Mouse (Mus musculus) liver, embryonic 13.5 days (tissue): ENCODE measurements at regions not wholly inside any gene's neighbourhood (a gene's known extent, or its start where the extent isn't known, plus 50 kb on each side); places are given as distances from the start of the nearest gene placed in this dataset.

Experiments
- ATAC-seq: fragments of 200-750 bp; cut with Nextera tagmentation; 2 replicates; pipeline ENCODE4 v1.8.0; 2017; ENCODE audit warnings: low read depth, mild to moderate bottlenecking, moderate number of reproducible peaks, moderate library complexity
- DNase-seq: peaks from one replicate; pipeline ENCODE4 v3.0.0; 2022
- H3K27ac ChIP-seq: fragments of 300-500 bp; sonication (generic); 2 replicates; pipeline ENCODE4 v1.5.1; 2015; ENCODE audit warnings: moderate library complexity, mild to moderate bottlenecking, inconsistent platforms
- H3K27me3 ChIP-seq: fragments of 300-500 bp; sonication (generic); 2 replicates; pipeline ENCODE4 v1.6.1; 2015; ENCODE audit warnings: mild to moderate bottlenecking, inconsistent platforms
- H3K36me3 ChIP-seq: fragments of 300-500 bp; sonication (generic); 2 replicates; pipeline ENCODE4 v1.6.1; 2015; ENCODE audit warnings: mild to moderate bottlenecking, inconsistent platforms
- H3K4me1 ChIP-seq: fragments of 300-500 bp; sonication (generic); replicated peaks from 2 replicates; pipeline ENCODE4 v1.6.1; 2015; ENCODE audit warnings: inconsistent platforms
- H3K4me2 ChIP-seq: fragments of 300-500 bp; sonication (generic); 2 replicates; pipeline ENCODE4 v1.6.1; 2015; ENCODE audit warnings: inconsistent platforms, mild to moderate bottlenecking, moderate library complexity
- H3K4me3 ChIP-seq: fragments of 300-500 bp; sonication (generic); replicated peaks from 2 replicates; pipeline ENCODE4 v1.5.1; 2015; ENCODE audit warnings: mild to moderate bottlenecking, inconsistent platforms
- H3K9ac ChIP-seq: fragments of 300-500 bp; sonication (generic); 2 replicates; pipeline ENCODE4 v1.6.1; 2015; ENCODE audit warnings: mild to moderate bottlenecking, inconsistent platforms
- H3K9me3 ChIP-seq: fragments of 300-500 bp; sonication (generic); replicated peaks from 2 replicates; pipeline ENCODE4 v1.6.1; 2016; ENCODE audit warnings: inconsistent platforms
- WGBS: fragments of 180-500 bp; shearing (Covaris S2); methylation state at CpG from one replicate; pipeline ENCODE4 v1.1.7; 2015; ENCODE audit not compliant: insufficient replicate concordance; 5-methylcytosine and 5-hydroxymethylcytosine counted together

- no peak for ATAC-seq
- Histone ChIP-seq H3K27ac (no peak overlapping the region), H3K4me1 (no peaks in the 10 kb centered on the region), H3K27me3 (no peaks in the 10 kb centered on the region), H3K4me3 (no peak overlapping the region), H3K9ac (no peak overlapping the region), H3K36me3 (no peaks in the 10 kb centered on the region), H3K4me2 (no peak overlapping the region), H3K9me3 (no peaks in the 10 kb centered on the region)
- no peak for DNase-seq
These were observed 62.1 kb upstream of the Pfn2 start for GRCm38 (mm10) chr3:57910020-57910419.

- no peaks in the 10 kb centered on the region for H3K9me3 ChIP-seq
- no peak overlapping the region for H3K9ac ChIP-seq
- peak overlapping the region; percentile 14; the same call in 1 of the 2 replicates for H3K4me2 ChIP-seq
- no peak overlapping the region for H3K27ac ChIP-seq
- no peak for ATAC-seq
- no peaks in the 10 kb centered on the region for H3K27me3 ChIP-seq
- no peak overlapping the region for H3K4me3 ChIP-seq
- 26% methylated on average over 16 of the region's 16 CpGs for WGBS
- no peaks in the 10 kb centered on the region for H3K36me3 ChIP-seq
- DNase-seq: no peak
- no peaks in the 10 kb centered on the region for H3K4me1 ChIP-seq
These were observed 64.1 kb upstream of the Pfn2 start for GRCm38 (mm10) chr3:57911831-57912596.

DNA sequence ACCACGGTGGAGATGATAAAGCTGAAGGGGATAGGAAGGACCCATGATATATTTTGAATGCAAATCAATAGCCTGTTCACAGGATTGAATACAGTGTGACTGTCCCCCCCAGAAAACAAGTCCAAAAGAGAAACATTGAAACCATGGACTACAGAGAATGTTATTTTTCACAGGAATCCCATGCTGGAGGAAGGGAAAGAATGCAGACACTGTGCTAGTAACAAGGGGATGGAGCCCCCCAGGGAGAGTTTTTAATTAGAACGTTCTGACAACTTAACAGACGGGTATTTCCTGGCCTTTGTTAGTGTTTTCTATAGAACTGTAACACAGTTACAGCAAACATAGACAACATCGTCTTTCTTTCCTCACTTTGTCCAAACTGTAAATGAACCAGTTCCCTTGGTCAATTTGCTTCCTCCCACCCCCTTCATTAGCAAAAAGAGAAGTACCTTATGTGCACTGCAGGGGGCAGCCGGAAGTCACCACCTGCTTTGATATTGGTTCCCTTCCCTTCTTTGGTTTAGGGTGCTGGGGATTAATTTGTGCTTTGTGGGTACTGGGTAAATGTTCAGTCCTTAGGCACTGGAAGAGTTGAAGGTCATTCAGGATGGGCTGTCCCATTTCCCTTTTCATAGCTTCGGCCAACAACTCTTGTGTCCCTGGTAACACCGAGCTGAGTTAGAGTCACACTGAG is 64.9 kb upstream of the Pfn2 start:
- Histone ChIP-seq H3K9me3 (no peaks in the 10 kb centered on the region), H3K4me3 (no peak overlapping the region), H3K36me3 (no peaks in the 10 kb centered on the region), H3K4me2 (no peak overlapping the region), H3K27ac (no peak overlapping the region), H3K27me3 (no peaks in the 10 kb centered on the region), H3K4me1 (no peaks in the 10 kb centered on the region), H3K9ac (no peak overlapping the region)
- WGBS: 42% methylated on average over 7 of the region's 7 CpGs
- DNase-seq: no peak
- ATAC-seq: no peak

DNA sequence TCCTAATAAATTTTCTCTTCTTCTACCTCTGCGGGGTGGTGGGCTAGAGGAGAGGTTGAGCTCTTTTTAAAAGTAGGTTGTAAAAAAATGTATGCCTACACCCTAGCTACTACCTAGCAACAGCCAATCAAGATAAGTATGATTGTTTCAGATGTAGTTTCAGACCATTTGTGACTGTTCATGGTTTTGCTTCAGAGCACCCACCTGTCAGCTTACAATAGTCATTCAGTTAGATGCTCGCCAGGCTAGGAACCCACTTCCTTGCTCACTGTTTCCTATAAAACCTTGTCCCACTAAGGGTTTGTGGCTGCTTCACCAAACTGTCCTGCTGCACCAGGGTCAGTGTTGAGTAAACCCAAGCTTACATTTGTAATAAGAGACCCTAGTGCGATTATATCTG is 66.8 kb upstream of the Pfn2 start:
- no peaks in the 10 kb centered on the region for H3K36me3 ChIP-seq
- H3K4me1 ChIP-seq: no peaks in the 10 kb centered on the region
- no peak overlapping the region for H3K4me3 ChIP-seq
- H3K9me3 ChIP-seq: no peaks in the 10 kb centered on the region
- H3K27me3 ChIP-seq: no peaks in the 10 kb centered on the region
- ATAC-seq (no peak), DNase-seq (no peak)
- WGBS: 69% methylated on average over 3 of the region's 3 CpGs
- H3K27ac ChIP-seq: no peak overlapping the region
- no peak overlapping the region for H3K9ac ChIP-seq
- H3K4me2 ChIP-seq: no peak overlapping the region

DNA sequence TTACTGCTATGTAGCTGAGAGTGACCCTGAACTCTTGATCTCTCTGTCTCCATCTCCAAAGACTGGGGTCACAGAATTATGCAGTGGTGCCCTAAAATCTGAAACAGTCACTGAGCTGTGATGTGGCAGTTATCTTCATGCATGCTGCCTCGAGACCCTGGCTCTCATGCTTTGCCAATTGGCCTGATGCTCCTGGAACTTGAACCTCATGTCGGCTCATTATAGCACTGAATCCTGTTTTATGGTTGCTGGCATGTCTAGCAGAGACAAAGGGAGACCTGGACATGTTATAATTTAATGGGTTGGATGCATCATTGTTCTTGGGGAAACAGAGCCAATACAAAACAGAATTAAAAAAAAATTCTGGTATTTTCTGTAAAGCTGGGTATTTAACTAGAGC is 71.0 kb upstream of the Pfn2 start:
- H3K36me3 ChIP-seq: no peaks in the 10 kb centered on the region

GRCm38 (mm10) chr3:57919390-57920089 is 71.7 kb upstream of the Pfn2 start:
- H3K27me3 ChIP-seq: no peaks in the 10 kb centered on the region
- H3K4me2 ChIP-seq: no peak overlapping the region
- no peaks in the 10 kb centered on the region for H3K9me3 ChIP-seq
- H3K4me1 ChIP-seq: no peaks in the 10 kb centered on the region
- 63% methylated on average over 5 of the region's 5 CpGs for WGBS
- no peak for DNase-seq
- no peak overlapping the region for H3K27ac ChIP-seq
- no peak for ATAC-seq
- H3K36me3 ChIP-seq: no peaks in the 10 kb centered on the region
- no peak overlapping the region for H3K4me3 ChIP-seq
- no peak overlapping the region for H3K9ac ChIP-seq

More for the DNA sequence above, 71.0 kb upstream of the Pfn2 start:
- ATAC-seq: no peak
- H3K4me2 ChIP-seq: no peak overlapping the region
- no peak overlapping the region for H3K9ac ChIP-seq
- no peak overlapping the region for H3K4me3 ChIP-seq
- H3K27ac ChIP-seq: no peak overlapping the region
- whole genome bisulfite sequencing: 49% methylated on average over 2 of the region's 2 CpGs
- no peaks in the 10 kb centered on the region for H3K9me3 ChIP-seq
- no peak for DNase-seq
- no peaks in the 10 kb centered on the region for H3K27me3 ChIP-seq
- no peaks in the 10 kb centered on the region for H3K4me1 ChIP-seq

- Histone ChIP-seq H3K9me3 (no peaks in the 10 kb centered on the region), H3K4me2 (no peak overlapping the region), H3K4me1 (no peaks in the 10 kb centered on the region), H3K9ac (no peak overlapping the region), H3K4me3 (no peak overlapping the region), H3K27me3 (no peaks in the 10 kb centered on the region), H3K36me3 (no peaks in the 10 kb centered on the region), H3K27ac (no peak overlapping the region)
- ATAC-seq: no peak
- DNase-seq: no peak
- 3% methylated on average over 1 of the region's 1 CpGs for WGBS
These were observed 72.2 kb upstream of the Pfn2 start for GRCm38 (mm10) chr3:57920090-57920432.

DNA sequence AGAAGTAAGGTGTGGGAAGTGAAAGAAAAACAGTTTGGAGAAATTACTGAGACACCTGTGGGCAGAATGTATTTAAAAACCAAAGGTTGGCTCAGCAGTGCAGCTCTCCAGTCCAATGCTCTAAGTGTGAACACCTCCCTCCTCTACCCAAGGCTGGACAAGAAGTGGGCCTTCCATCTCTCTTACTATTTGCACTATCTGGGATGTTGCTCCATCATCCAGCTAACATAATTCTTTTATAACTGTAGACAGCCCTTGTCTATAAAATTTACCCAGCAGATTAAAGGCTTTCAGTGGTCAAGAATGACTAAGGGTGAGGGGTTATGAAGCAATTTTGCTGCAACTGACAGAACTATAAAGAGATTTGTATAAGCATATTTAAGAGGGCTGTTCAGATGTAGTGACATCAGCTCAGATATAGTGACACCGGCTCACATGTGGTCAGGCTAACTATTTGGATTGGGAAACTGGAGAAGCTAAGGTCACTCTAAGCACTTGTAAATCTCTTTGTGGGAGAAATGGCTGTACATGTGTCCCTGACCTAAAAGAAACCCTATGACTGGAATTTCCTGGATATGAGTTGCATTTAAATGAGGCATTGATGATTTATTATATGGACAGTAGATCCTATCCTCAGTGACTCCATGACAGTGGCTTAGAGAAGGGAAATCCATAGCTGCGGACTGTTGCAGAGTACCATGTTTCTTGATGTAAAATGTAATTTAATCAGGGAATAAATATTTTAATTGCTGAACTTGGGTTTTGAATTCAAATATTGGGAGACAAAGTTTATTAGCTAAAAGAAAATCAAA is 73.4 kb upstream of the Pfn2 start:
- ATAC-seq (no peak), DNase-seq (no peak)
- Histone ChIP-seq H3K36me3 (no peaks in the 10 kb centered on the region), H3K4me2 (no peak overlapping the region), H3K9ac (no peak overlapping the region), H3K9me3 (no peaks in the 10 kb centered on the region), H3K4me3 (no peak overlapping the region), H3K27ac (no peak overlapping the region), H3K4me1 (no peaks in the 10 kb centered on the region), H3K27me3 (no peaks in the 10 kb centered on the region)
- 70% methylated on average over 2 of the region's 2 CpGs for WGBS

DNA sequence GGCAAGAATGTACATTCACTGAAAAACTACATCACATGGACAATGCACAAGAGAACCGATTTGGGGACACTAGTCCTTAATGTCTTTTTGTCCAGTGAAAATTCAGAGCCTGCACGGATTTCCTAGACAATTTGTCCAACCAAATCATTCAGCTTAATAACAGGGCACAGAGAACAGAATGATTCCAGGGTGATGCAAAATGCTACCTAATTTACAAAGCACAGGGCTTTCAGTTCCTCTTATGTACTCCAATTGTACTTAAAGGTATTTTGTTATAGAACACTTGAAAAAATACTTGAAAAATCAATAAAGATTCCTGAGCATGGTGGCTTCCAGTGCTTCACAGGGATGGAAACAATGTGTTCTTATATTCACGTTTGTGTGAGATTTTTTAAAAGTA is 75.2 kb upstream of the Pfn2 start:
- H3K4me2 ChIP-seq: no peak overlapping the region
- no peaks in the 10 kb centered on the region for H3K4me1 ChIP-seq
- no peaks in the 10 kb centered on the region for H3K9me3 ChIP-seq
- no peaks in the 10 kb centered on the region for H3K36me3 ChIP-seq
- 46% methylated on average over 3 of the region's 3 CpGs for WGBS
- H3K4me3 ChIP-seq: no peak overlapping the region
- ATAC-seq (no peak), DNase-seq (no peak)
- H3K27ac ChIP-seq: no peak overlapping the region
- H3K9ac ChIP-seq: no peak overlapping the region
- no peaks in the 10 kb centered on the region for H3K27me3 ChIP-seq

DNA sequence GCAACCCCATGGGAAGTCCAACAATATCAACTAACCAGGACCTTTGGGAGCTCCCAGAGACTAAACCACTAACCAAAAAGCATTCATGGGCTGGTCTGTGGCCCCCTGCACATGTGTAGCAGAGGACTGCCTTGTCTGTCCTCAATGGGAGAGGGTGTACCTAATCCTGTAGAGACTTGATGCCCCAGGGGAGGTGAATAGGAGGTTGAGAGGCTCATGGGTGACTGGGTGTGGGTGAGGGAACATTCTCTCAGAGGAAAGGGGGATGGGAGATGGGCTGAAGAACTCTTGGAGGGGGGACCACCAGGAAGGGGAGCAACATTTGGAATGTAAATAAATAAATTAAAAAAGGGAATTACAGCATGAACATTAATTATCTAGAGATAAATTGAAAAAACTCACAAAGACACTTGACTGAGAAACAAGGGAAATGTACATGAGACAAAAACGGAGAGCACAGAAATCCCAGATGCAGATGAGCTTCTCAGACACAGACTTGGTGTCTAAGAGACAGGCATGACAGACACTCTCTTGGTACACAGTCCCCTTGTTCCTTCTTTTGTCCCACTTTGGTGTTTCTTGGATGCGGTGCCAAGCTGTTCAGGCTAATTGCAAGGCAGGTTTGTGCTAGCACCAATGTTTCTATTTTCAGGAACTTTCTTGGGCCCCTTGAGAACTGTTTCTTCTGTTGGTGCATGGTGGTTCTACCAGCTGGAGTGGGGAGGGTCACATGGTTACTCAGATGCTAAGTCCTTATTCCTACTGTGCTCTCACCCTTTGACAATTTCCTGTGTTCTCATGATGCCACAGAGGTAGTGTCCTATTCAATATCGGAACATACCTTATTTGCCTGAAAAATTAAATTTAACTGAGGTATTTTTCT is 85.0 kb upstream of the Pfn2 start:
- Histone ChIP-seq H3K4me3 (no peak overlapping the region), H3K27me3 (no peaks in the 10 kb centered on the region), H3K9me3 (no peaks in the 10 kb centered on the region), H3K36me3 (no peaks in the 10 kb centered on the region), H3K4me2 (no peak overlapping the region), H3K9ac (no peak overlapping the region), H3K27ac (no peak overlapping the region), H3K4me1 (no peaks in the 10 kb centered on the region)
- 76% methylated on average over 3 of the region's 3 CpGs for WGBS
- DNase-seq (no peak), ATAC-seq (no peak)
